Mouse (Mus musculus) heart, postnatal 10 days (tissue): Measurements from ENCODE around the gene Olfr1472. TPM values are rescaled to one million over a fixed set of nuclear protein-coding genes. Genes with fewer than 3 reads are reported as not detected.
"Not testable (repeated sequence)": the region's sequence is repeated elsewhere in the genome, so short reads cannot be mapped to it uniquely, and the experiment has no call there.

Experiments
- DNase-seq, 2 experiments: peaks; one replicate each; pipeline ENCODE4 v3.0.0; 2021
- intact Hi-C: fragments of 180-260 bp; cut with DNase I; formaldehyde crosslinking; loops from one replicate; pipeline ENCODE4 v1.15.1; 2025
- total RNA-seq, 2 experiments: library from RNA; stranded (reverse); gene quantifications; 2 replicates each; pipeline ENCODE4 v1.2.3; 2021

Gene Olfr1472
- not detected for total RNA-seq

- no peak for DNase-seq
- intact Hi-C loops: no loop called here
These were observed at the start of gene Olfr1472 for GRCm38 (mm10) chr19:13455986-13456385. Gene Olfr1472 (minus strand): TSS chr19:13456086.

- intact Hi-C loops: no loop called here
- DNase-seq: no peak
These were observed 44.4 kb upstream of the Olfr1472 start, which contains the start of gene Olfr1477 for GRCm38 (mm10) chr19:13500246-13500645. Gene Olfr1477 (plus strand): TSS chr19:13500546.

- DNase-seq: no peak
- intact Hi-C loops: no loop called here
These were observed 24.2 kb upstream of the Olfr1472 start, which contains the start of gene Olfr1475 for GRCm38 (mm10) chr19:13480096-13480495. Gene Olfr1475 (minus strand): TSS chr19:13480196.

- intact Hi-C loops, DNase-seq: not testable (repeated sequence)
These were observed 13.4 kb upstream of the Olfr1472 start, which contains the start of gene Olfr1474 for GRCm38 (mm10) chr19:13469265-13469664. Gene Olfr1474 (plus strand): TSS chr19:13469565.

- intact Hi-C loops, DNase-seq: not testable (repeated sequence)
These were observed 12.8 kb downstream of the Olfr1472 start, which contains the start of gene Olfr1471 for GRCm38 (mm10) chr19:13443109-13443508. Gene Olfr1471 (plus strand): TSS chr19:13443409.

- intact Hi-C loops: no loop called here
- DNase-seq: no peak
These were observed 48.3 kb downstream of the Olfr1472 start, which contains the start of gene Olfr1469 for GRCm38 (mm10) chr19:13407549-13407948. Gene Olfr1469 (plus strand): TSS chr19:13407849.

Other genes starting within 250 kb of the Olfr1472 start
- not detected for gene Olfr1463, start 224.8 kb downstream of the Olfr1472 start, total RNA-seq
- gene Olfr1465, start 140.5 kb downstream of the Olfr1472 start, total RNA-seq: not detected
- not detected for gene Olfr1466, start 117.2 kb downstream of the Olfr1472 start, total RNA-seq
- gene Olfr1467, start 93.8 kb downstream of the Olfr1472 start, total RNA-seq: not detected
- gene Olfr1469, start 48.2 kb downstream of the Olfr1472 start, total RNA-seq: not detected
- gene Olfr1471, start 12.7 kb downstream of the Olfr1472 start, total RNA-seq: not detected
- gene Olfr1474, start 13.5 kb upstream of the Olfr1472 start, total RNA-seq: not detected
- not detected for gene Olfr1475, start 24.1 kb upstream of the Olfr1472 start, total RNA-seq
- not detected for gene Olfr1477, start 44.5 kb upstream of the Olfr1472 start, total RNA-seq
- gene Olfr1480, start 71.8 kb upstream of the Olfr1472 start, total RNA-seq: not detected
- gene Olfr1484, start 127.4 kb upstream of the Olfr1472 start, total RNA-seq: not detected
- not detected for gene Olfr1487, start 161.3 kb upstream of the Olfr1472 start, total RNA-seq
- not detected for gene Olfr1489, start 175.5 kb upstream of the Olfr1472 start, total RNA-seq
- gene Olfr1490, start 195.0 kb upstream of the Olfr1472 start, total RNA-seq: not detected
- not detected for gene Olfr1491, start 241.2 kb upstream of the Olfr1472 start, total RNA-seq